ENCODE assay signal across 9 mouse cellular contexts in genomic region chr13:19133833-19134232, GRCm38 (mm10).
DNase-seq lines count a peak whose midpoint lies in the region; ATAC-seq lines count a peak whose summit lies in the region.
"Had no signal": no experiment of that assay in that cellular context is flagged by ENCODE, and none has a peak within 500 bp of the region (broad histone marks: within the 10 kb centered on the region; RNA-seq: fewer than 3 reads in every experiment).

No protein-coding gene starts in this region.

- no peak overlapping the region for H3K4me3 ChIP-seq in kidney, embryonic 14.5 days (ENCODE audit: low read length)
- no peak overlapping the region for H3K4me3 ChIP-seq in hindbrain, embryonic 12.5 days
- H3K4me3 ChIP-seq: limb, embryonic 15.5 days had no signal

- no peaks in the 10 kb centered on the region for H3K4me1 ChIP-seq in kidney, embryonic 14.5 days (ENCODE audit: control insufficient read depth, insufficient read depth, low read length)
- no peaks in the 10 kb centered on the region for H3K4me1 ChIP-seq in hindbrain, embryonic 12.5 days
- H3K4me1 ChIP-seq: limb, embryonic 15.5 days had no signal

- no peak overlapping the region for H3K27ac ChIP-seq in kidney, embryonic 14.5 days (ENCODE audit: low read depth, low read length)
- no peak overlapping the region for H3K27ac ChIP-seq in hindbrain, embryonic 12.5 days
- H3K27ac ChIP-seq: limb, embryonic 15.5 days had no signal

- no peak overlapping the region for H3K4me2 ChIP-seq in kidney, embryonic 14.5 days (replicated peaks; ENCODE audit: low read depth, low read length)
- no peak overlapping the region for H3K4me2 ChIP-seq in hindbrain, embryonic 12.5 days (replicated peaks)
- H3K4me2 ChIP-seq: limb, embryonic 15.5 days had no signal

- WGBS in kidney, embryonic 14.5 days: 53% methylated on average over 4 of the region's 4 CpGs
- WGBS in hindbrain, embryonic 12.5 days: 48% methylated on average over 4 of the region's 4 CpGs

- no peaks in the 10 kb centered on the region for H3K36me3 ChIP-seq in kidney, embryonic 14.5 days (ENCODE audit: control insufficient read depth, insufficient read depth, low read length)
- H3K36me3 ChIP-seq in hindbrain, embryonic 12.5 days: 0 out of 2 replicates have a peak, but pooled peaks cover 3% of the 10 kb centered on the region
- H3K36me3 ChIP-seq: limb, embryonic 15.5 days had no signal

- no peaks in the 10 kb centered on the region for H3K9me3 ChIP-seq in kidney, embryonic 14.5 days (ENCODE audit: control insufficient read depth, low read length)
- H3K9me3 ChIP-seq in hindbrain, embryonic 12.5 days (replicated peaks): no peaks in the 10 kb centered on the region
- H3K9me3 ChIP-seq: limb, embryonic 15.5 days had no signal

- DNase-seq in kidney, adult 9 months: peak; percentile 32
- peak; percentile 58 for DNase-seq in R1 (ENCODE audit: low read depth, low spot score)
- DNase-seq in left cerebral cortex, postnatal 10 days (ENCODE audit: extremely low spot score in 1 of 2, low spot score in 2 of 2): peak; percentile 49 to 56
- peak; percentile 42 for DNase-seq in naive thymus-derived CD4-positive, alpha-beta T cell, adult 2 months (ENCODE audit: low read depth)
- DNase-seq in ovary, postnatal 10 days (ENCODE audit: low spot score): no peak

- ATAC-seq in kidney, embryonic 14.5 days (ENCODE audit: low FRiP score, low TSS enrichment): no peak
- ATAC-seq in common myeloid progenitor, adult 5-6 weeks (replicated peaks; ENCODE audit: low read depth, poor library complexity, severe bottlenecking): peak; percentile 89
- 0 out of 2 replicates have a peak, but pooled peaks have one; percentile 38 for ATAC-seq in hindbrain, embryonic 12.5 days (ENCODE audit: low FRiP score)

- intact Hi-C loops in left cerebral cortex, postnatal 10 days (cut with DNase I): no loop called here

- no peaks in the 10 kb centered on the region for H3K27me3 ChIP-seq in kidney, embryonic 14.5 days (ENCODE audit: control insufficient read depth, insufficient read depth, low read length)
- no peaks in the 10 kb centered on the region for H3K27me3 ChIP-seq in hindbrain, embryonic 12.5 days
- H3K27me3 ChIP-seq: limb, embryonic 15.5 days had no signal

- no peak overlapping the region for H3K9ac ChIP-seq in kidney, embryonic 14.5 days (ENCODE audit: low read depth, low read length)
- no peak overlapping the region for H3K9ac ChIP-seq in hindbrain, embryonic 12.5 days
- H3K9ac ChIP-seq: limb, embryonic 15.5 days had no signal
